Mouse (Mus musculus): ENCODE measurements at regions not wholly inside any gene's neighbourhood (a gene's known extent, or its start where the extent isn't known, plus 50 kb on each side); places are given as distances from the start of the nearest gene placed in this dataset.

DNA sequence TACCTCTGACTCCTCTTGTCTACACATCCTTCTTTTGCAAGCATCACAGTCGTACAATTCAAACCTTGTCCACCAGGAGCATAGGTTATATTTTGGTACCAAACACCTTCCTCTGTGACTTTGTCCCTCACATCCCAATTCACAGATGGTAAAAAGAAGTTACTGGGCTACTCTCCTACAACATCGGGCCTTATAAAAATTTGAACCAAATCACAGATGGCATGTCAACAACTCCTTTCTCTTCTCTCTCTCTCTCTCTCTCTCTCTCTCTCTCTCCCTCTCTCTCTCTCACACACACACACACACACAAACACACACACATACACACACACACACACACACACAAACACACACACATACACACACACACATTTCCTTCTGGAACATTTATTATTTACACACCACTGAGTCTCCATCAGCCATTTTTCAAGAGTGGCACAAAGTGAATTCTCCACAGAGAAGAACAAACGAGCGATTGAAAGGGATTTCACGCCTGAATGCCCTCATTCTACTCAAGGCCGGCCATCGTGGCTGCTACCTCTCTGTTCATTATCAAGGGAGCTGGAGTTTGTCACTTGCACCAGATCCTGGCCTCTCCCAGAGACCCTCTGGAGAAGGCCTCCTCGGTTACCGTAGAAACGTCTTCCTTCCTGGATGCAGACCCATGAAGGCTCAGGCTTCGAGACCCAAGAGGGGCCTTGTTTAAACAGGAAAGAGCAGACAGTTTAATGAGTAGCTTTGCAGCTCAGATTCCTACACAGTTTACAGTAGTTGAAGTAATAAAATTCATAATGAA lies 314.7 kb upstream of the Gm12728 start:
- WGBS = 10% methylated on average over 11 of the region's 11 CpGs
- ATAC-seq (ENCODE audit: low FRiP score, low TSS enrichment) = peak; percentile 63; the same call in 1 of the 2 replicates
- 0 out of 2 replicates have a peak overlapping the region, but pooled peaks have one; percentile 9 for H3K27ac ChIP-seq (replicated peaks; ENCODE audit: low read depth, low read length)

DNA sequence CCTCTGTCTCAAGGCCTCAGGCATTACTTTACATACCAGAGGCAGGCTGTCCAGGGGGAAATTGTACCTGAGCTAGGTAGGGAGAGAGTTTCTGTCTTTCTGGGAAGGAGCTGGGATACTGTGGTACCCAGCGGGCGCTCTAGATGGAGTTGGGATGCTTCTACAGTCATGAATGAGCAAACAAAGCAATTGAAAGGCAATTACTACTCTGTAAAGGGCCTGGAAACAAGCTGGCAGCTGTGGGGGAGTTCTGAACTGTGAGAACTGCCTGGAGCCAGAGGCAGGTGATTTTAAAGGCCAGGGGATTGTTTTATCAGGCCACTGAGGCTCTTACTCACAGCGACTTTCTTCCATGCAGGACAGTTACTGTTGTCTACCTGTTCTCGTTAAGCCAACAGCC lies 313.3 kb upstream of the Gm12728 start:
- no peak overlapping the region for H3K27ac ChIP-seq (replicated peaks; ENCODE audit: low read depth, low read length)
- H3K36me3 ChIP-seq (ENCODE audit: control insufficient read depth, insufficient read depth, low read length) = no peaks in the 10 kb centered on the region
- H3K4me1 ChIP-seq (ENCODE audit: control insufficient read depth, insufficient read depth, low read length) = peaks cover 11% of the 10 kb centered on the region; the same call in 1 of the 2 replicates
- WGBS = 86% methylated on average over 4 of the region's 4 CpGs
- H3K4me3 ChIP-seq (replicated peaks; ENCODE audit: low read depth, low read length) = no peak overlapping the region
- ATAC-seq (ENCODE audit: low FRiP score, low TSS enrichment) = no peak
- H3K9ac ChIP-seq (replicated peaks; ENCODE audit: low read length) = no peak overlapping the region
- H3K4me2 ChIP-seq (ENCODE audit: low read length) = no peak overlapping the region
- no peaks in the 10 kb centered on the region for H3K9me3 ChIP-seq (ENCODE audit: control insufficient read depth, low read length)
- no peak for DNase-seq
- no peaks in the 10 kb centered on the region for H3K27me3 ChIP-seq (ENCODE audit: control insufficient read depth, insufficient read depth, low read length)

More for the DNA sequence above, 314.7 kb upstream of the Gm12728 start:
- no peaks in the 10 kb centered on the region for H3K27me3 ChIP-seq (ENCODE audit: control insufficient read depth, insufficient read depth, low read length)
- peaks cover 11% of the 10 kb centered on the region; the same call in 1 of the 2 replicates for H3K4me1 ChIP-seq (ENCODE audit: control insufficient read depth, insufficient read depth, low read length)
- DNase-seq = peak; percentile 78
- no peak overlapping the region for H3K4me2 ChIP-seq (ENCODE audit: low read length)
- H3K4me3 ChIP-seq (replicated peaks; ENCODE audit: low read depth, low read length) = no peak overlapping the region
- no peaks in the 10 kb centered on the region for H3K9me3 ChIP-seq (ENCODE audit: control insufficient read depth, low read length)
- H3K9ac ChIP-seq (replicated peaks; ENCODE audit: low read length) = no peak overlapping the region
- no peaks in the 10 kb centered on the region for H3K36me3 ChIP-seq (ENCODE audit: control insufficient read depth, insufficient read depth, low read length)

DNA sequence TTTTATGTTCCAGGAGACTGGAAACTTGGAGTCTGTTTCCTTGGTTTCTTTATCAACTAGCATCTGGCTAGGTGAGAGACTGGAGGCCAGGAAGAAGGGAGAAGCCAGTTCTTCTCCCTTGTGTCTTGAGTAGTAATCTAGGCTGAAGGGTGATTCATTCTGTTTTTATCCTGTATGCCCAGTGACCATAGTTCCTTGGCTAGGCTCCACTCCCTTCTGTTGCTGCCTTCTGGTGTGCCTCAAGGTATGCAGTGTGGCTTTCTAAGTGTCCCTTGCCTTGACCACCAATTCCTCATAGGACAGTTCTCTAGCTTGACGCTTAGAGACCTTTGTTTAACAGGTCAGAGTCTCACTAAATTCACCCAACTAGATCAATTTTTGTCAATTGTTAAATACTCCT lies 303.3 kb upstream of the Gm12728 start:
- DNase-seq (no peak), ATAC-seq (ENCODE audit: low FRiP score, low TSS enrichment) (no peak)
- 96% methylated on average over 1 of the region's 1 CpGs for WGBS

DNA sequence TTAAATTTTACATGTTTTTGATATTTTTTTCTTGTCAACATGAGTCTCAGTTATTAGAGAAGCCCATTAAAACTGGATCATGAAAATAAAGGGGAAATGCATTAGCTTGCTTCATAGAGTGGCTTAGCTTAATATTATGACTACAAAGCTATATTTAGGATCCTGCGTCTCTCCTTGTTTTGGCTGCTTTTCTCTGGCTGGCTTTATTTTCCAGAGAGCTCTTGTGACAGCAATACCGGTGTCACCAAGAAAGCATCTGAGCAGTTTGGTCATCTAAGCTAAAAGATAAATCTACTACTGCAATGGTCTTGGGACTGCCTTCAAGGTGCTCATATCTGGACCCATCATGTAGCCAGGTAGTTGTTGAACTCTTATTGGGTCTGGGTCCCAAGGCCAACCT lies 293.5 kb upstream of the Gm12728 start:
- Histone ChIP-seq H3K36me3 (ENCODE audit: control insufficient read depth, insufficient read depth, low read length) (no peaks in the 10 kb centered on the region), H3K4me1 (ENCODE audit: control insufficient read depth, insufficient read depth, low read length) (no peaks in the 10 kb centered on the region), H3K4me3 (replicated peaks; ENCODE audit: low read depth, low read length) (no peak overlapping the region), H3K27me3 (ENCODE audit: control insufficient read depth, insufficient read depth, low read length) (no peaks in the 10 kb centered on the region), H3K9ac (replicated peaks; ENCODE audit: low read length) (no peak overlapping the region), H3K27ac (replicated peaks; ENCODE audit: low read depth, low read length) (no peak overlapping the region), H3K9me3 (ENCODE audit: control insufficient read depth, low read length) (no peaks in the 10 kb centered on the region), H3K4me2 (ENCODE audit: low read length) (no peak overlapping the region)
- DNase-seq (no peak), ATAC-seq (ENCODE audit: low FRiP score, low TSS enrichment) (no peak)
- WGBS = 97% methylated on average over 2 of the region's 2 CpGs

More for the DNA sequence above, 303.3 kb upstream of the Gm12728 start:
- no peaks in the 10 kb centered on the region for H3K36me3 ChIP-seq (ENCODE audit: control insufficient read depth, insufficient read depth, low read length)
- H3K9me3 ChIP-seq (ENCODE audit: control insufficient read depth, low read length) = no peaks in the 10 kb centered on the region
- H3K27me3 ChIP-seq (ENCODE audit: control insufficient read depth, insufficient read depth, low read length) = no peaks in the 10 kb centered on the region
- H3K9ac ChIP-seq (replicated peaks; ENCODE audit: low read length) = no peak overlapping the region
- no peaks in the 10 kb centered on the region for H3K4me1 ChIP-seq (ENCODE audit: control insufficient read depth, insufficient read depth, low read length)
- H3K4me2 ChIP-seq (ENCODE audit: low read length) = no peak overlapping the region
- no peak overlapping the region for H3K4me3 ChIP-seq (replicated peaks; ENCODE audit: low read depth, low read length)
- H3K27ac ChIP-seq (replicated peaks; ENCODE audit: low read depth, low read length) = no peak overlapping the region

- no peaks in the 10 kb centered on the region for H3K36me3 ChIP-seq (ENCODE audit: control insufficient read depth, insufficient read depth, low read length)
- DNase-seq = no peak
- H3K4me1 ChIP-seq (ENCODE audit: control insufficient read depth, insufficient read depth, low read length) = no peaks in the 10 kb centered on the region
- H3K4me2 ChIP-seq (ENCODE audit: low read length) = no peak overlapping the region
- ATAC-seq (ENCODE audit: low FRiP score, low TSS enrichment) = no peak
- H3K27me3 ChIP-seq (ENCODE audit: control insufficient read depth, insufficient read depth, low read length) = no peaks in the 10 kb centered on the region
- WGBS = 72% methylated on average over 2 of the region's 2 CpGs
- no peak overlapping the region for H3K4me3 ChIP-seq (replicated peaks; ENCODE audit: low read depth, low read length)
- no peak overlapping the region for H3K9ac ChIP-seq (replicated peaks; ENCODE audit: low read length)
- H3K27ac ChIP-seq (replicated peaks; ENCODE audit: low read depth, low read length) = no peak overlapping the region
- no peaks in the 10 kb centered on the region for H3K9me3 ChIP-seq (ENCODE audit: control insufficient read depth, low read length)
These were observed 283.5 kb upstream of the Gm12728 start for GRCm38 (mm10) chr4:105506190-105506589.

- Histone ChIP-seq H3K36me3 (ENCODE audit: control insufficient read depth, insufficient read depth, low read length) (no peaks in the 10 kb centered on the region), H3K9me3 (ENCODE audit: control insufficient read depth, low read length) (no peaks in the 10 kb centered on the region)
- whole genome bisulfite sequencing = 93% methylated on average over 7 of the region's 7 CpGs
These were observed 282.4 kb upstream of the Gm12728 start for GRCm38 (mm10) chr4:105507221-105507620.

DNA sequence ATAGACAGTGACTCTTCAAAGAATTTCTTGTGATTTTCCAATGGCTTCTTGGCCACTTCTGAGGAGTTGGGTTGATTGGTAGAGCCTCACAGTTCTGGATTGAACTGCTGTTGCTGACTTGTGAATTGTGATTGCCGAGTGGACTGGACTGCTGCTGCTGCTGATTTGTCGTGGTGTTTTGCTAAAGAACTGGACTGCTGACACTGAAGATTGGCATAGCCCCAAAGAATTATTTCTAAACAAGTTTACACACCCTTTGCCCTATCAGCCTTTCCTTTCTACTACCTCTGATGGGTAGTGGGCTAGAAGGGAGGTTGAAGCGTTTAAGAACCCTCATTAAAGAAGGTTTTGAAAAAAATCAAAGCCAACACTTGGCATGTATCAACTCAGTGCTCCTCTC lies 280.6 kb upstream of the Gm12728 start:
- Histone ChIP-seq H3K4me3 (replicated peaks; ENCODE audit: low read depth, low read length) (no peak overlapping the region), H3K9ac (replicated peaks; ENCODE audit: low read length) (no peak overlapping the region), H3K4me1 (ENCODE audit: control insufficient read depth, insufficient read depth, low read length) (no peaks in the 10 kb centered on the region), H3K36me3 (ENCODE audit: control insufficient read depth, insufficient read depth, low read length) (no peaks in the 10 kb centered on the region), H3K4me2 (ENCODE audit: low read length) (no peak overlapping the region), H3K9me3 (ENCODE audit: control insufficient read depth, low read length) (no peaks in the 10 kb centered on the region), H3K27me3 (ENCODE audit: control insufficient read depth, insufficient read depth, low read length) (no peaks in the 10 kb centered on the region), H3K27ac (replicated peaks; ENCODE audit: low read depth, low read length) (no peak overlapping the region)
- DNase-seq = no peak
- 82% methylated on average over 3 of the region's 3 CpGs for WGBS
- ATAC-seq (ENCODE audit: low FRiP score, low TSS enrichment) = no peak

More at GRCm38 (mm10) chr4:105507221-105507620, 282.4 kb upstream of the Gm12728 start:
- no peaks in the 10 kb centered on the region for H3K27me3 ChIP-seq (ENCODE audit: control insufficient read depth, insufficient read depth, low read length)
- no peak overlapping the region for H3K27ac ChIP-seq (replicated peaks; ENCODE audit: low read depth, low read length)
- no peak for DNase-seq
- H3K4me3 ChIP-seq (replicated peaks; ENCODE audit: low read depth, low read length) = no peak overlapping the region
- no peaks in the 10 kb centered on the region for H3K4me1 ChIP-seq (ENCODE audit: control insufficient read depth, insufficient read depth, low read length)
- no peak for ATAC-seq (ENCODE audit: low FRiP score, low TSS enrichment)
- H3K9ac ChIP-seq (replicated peaks; ENCODE audit: low read length) = no peak overlapping the region
- H3K4me2 ChIP-seq (ENCODE audit: low read length) = no peak overlapping the region

DNA sequence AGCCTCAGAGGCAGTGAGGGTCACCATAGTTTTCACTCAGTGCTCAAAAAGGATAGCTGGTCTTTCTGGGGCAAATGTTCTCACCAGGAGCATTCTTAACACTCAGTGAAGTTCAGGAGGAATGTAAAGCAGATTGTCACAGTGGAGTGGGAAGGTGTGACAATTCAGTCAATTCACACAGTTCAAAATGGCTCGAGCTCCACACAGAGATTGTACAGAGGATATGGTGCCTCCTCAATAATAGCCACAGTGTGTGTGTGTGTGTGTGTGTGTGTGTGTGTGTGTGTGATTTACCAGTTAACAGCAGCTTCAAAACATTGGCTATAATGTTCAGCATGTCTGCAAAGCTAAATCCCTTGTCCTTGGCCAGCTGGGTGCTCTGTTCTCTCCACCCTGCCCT lies 279.3 kb upstream of the Gm12728 start:
- Histone ChIP-seq H3K27me3 (ENCODE audit: control insufficient read depth, insufficient read depth, low read length) (no peaks in the 10 kb centered on the region), H3K4me2 (ENCODE audit: low read length) (no peak overlapping the region), H3K36me3 (ENCODE audit: control insufficient read depth, insufficient read depth, low read length) (no peaks in the 10 kb centered on the region), H3K4me1 (ENCODE audit: control insufficient read depth, insufficient read depth, low read length) (no peaks in the 10 kb centered on the region), H3K27ac (replicated peaks; ENCODE audit: low read depth, low read length) (no peak overlapping the region), H3K9me3 (ENCODE audit: control insufficient read depth, low read length) (no peaks in the 10 kb centered on the region), H3K4me3 (replicated peaks; ENCODE audit: low read depth, low read length) (no peak overlapping the region), H3K9ac (replicated peaks; ENCODE audit: low read length) (no peak overlapping the region)
- no peak for ATAC-seq (ENCODE audit: low FRiP score, low TSS enrichment)
- DNase-seq = no peak
- 83% methylated on average over 1 of the region's 1 CpGs for WGBS

- Histone ChIP-seq H3K4me2 (ENCODE audit: low read length) (no peak overlapping the region), H3K27ac (replicated peaks; ENCODE audit: low read depth, low read length) (no peak overlapping the region), H3K27me3 (ENCODE audit: control insufficient read depth, insufficient read depth, low read length) (no peaks in the 10 kb centered on the region), H3K9me3 (ENCODE audit: control insufficient read depth, low read length) (no peaks in the 10 kb centered on the region), H3K36me3 (ENCODE audit: control insufficient read depth, insufficient read depth, low read length) (no peaks in the 10 kb centered on the region), H3K4me1 (ENCODE audit: control insufficient read depth, insufficient read depth, low read length) (no peaks in the 10 kb centered on the region), H3K9ac (replicated peaks; ENCODE audit: low read length) (no peak overlapping the region), H3K4me3 (replicated peaks; ENCODE audit: low read depth, low read length) (no peak overlapping the region)
- ATAC-seq (ENCODE audit: low FRiP score, low TSS enrichment) (no peak), DNase-seq (no peak)
- 52% methylated on average over 2 of the region's 2 CpGs for WGBS
These were observed 264.5 kb upstream of the Gm12728 start for GRCm38 (mm10) chr4:105525135-105525534.

Measured in midbrain, embryonic 14.5 days (tissue).